Mouse (Mus musculus) naive thymus-derived CD4-positive, alpha-beta T cell, adult 2 months (primary cell): ENCODE data around the gene Birc5.
A peak's percentile ranks its signal among the peaks of the same experiment; 100 is the strongest.

Experiments used
- DNase-seq: peaks from one replicate; pipeline ENCODE4 v3.0.0-alpha.2; 2011; ENCODE audit warnings: low read depth

Birc5 gene

GRCm38 (mm10) chr11:117888168-117888852 lies 39.3 kb downstream of the Birc5 start:
- DNase-seq: no peak

- no peak for DNase-seq
Observed at GRCm38 (mm10) chr11:117888853-117889822, 40.1 kb downstream of the Birc5 start.

- no peak for DNase-seq
Observed at GRCm38 (mm10) chr11:117889887-117890340, 40.9 kb downstream of the Birc5 start.

- no peak for DNase-seq
Observed at GRCm38 (mm10) chr11:117890519-117891282, 41.6 kb downstream of the Birc5 start.

GRCm38 (mm10) chr11:117891581-117892175 lies 42.6 kb downstream of the Birc5 start:
- DNase-seq: peak; percentile 55

GRCm38 (mm10) chr11:117892199-117892598 lies 43.1 kb downstream of the Birc5 start:
- peak; percentile 83 for DNase-seq

GRCm38 (mm10) chr11:117894676-117895075 lies 45.6 kb downstream of the Birc5 start:
- no peak for DNase-seq

GRCm38 (mm10) chr11:117896533-117896932 lies 47.5 kb downstream of the Birc5 start:
- DNase-seq: no peak

- no peak for DNase-seq
Observed at GRCm38 (mm10) chr11:117902282-117902681, 53.2 kb downstream of the Birc5 start.

- DNase-seq: no peak
Observed at GRCm38 (mm10) chr11:117904442-117904841, 55.4 kb downstream of the Birc5 start.
